Mouse (Mus musculus) liver, postnatal 0 days (tissue): ENCODE results near the gene Rhoa.

Experiments
- CTCF ChIP-seq: sonication (generic); IDR thresholded peaks from 2 replicates; pipeline ENCODE4 v1.5.1; 2016; ENCODE audit warnings: antibody characterized with exemption, low read depth
- EP300 ChIP-seq: IDR thresholded peaks from 2 replicates; pipeline ENCODE4 v1.6.1; 2016; ENCODE audit warnings: antibody characterized with exemption, low read depth, mild to moderate bottlenecking

DNA sequence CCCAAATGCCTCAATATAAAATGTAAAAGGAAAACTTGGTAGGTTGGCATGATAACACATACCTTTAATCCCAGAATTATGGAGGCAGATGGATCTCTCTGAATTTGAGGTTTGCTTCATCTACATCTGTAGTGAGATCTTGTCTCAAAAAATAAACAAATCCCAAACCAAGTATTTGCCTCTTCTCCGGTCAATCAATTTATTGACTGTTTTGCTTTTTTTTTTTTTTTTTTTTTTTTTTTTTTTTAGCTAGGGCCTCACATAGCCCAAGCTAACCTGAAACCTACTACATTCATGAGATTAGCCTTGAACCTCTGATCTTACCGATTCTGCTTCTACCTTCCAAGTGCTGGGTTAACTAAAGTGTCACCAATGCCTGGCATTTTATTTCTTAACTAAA is 16.6 kb upstream of the Rhoa start:
- no peak for TF ChIP-seq CTCF
- no peak for TF ChIP-seq EP300
